Mouse (Mus musculus) cerebellum, adult 2 months (tissue): ENCODE results near the gene Gm4491. TPM values are rescaled to one million over a fixed set of nuclear protein-coding genes. Genes with fewer than 3 reads are reported as not detected.
A peak's percentile ranks its signal among the peaks of the same experiment; 100 is the strongest.
"Not testable (repeated sequence)": the region's sequence is repeated elsewhere in the genome, so short reads cannot be mapped to it uniquely, and the experiment has no call there.

Experiments used
- DNase-seq, 2 experiments: peaks; one replicate each; pipeline ENCODE4 v3.0.0; 2021
- H3K27ac ChIP-seq: fragments of 200-500 bp; 2 replicates; pipeline ENCODE4 v1.5.1; 2012; ENCODE audit warnings: low read length, control low read depth, inconsistent platforms; ENCODE audit not compliant: insufficient read depth
- H3K27me3 ChIP-seq: fragments of 200-500 bp; 2 replicates; pipeline ENCODE4 v1.6.1; 2012; ENCODE audit warnings: inconsistent platforms, mild to moderate bottlenecking, low read length, moderate library complexity; ENCODE audit not compliant: control insufficient read depth, insufficient read depth
- H3K4me1 ChIP-seq: fragments of 200-500 bp; 2 replicates; pipeline ENCODE4 v1.6.1; 2011; ENCODE audit warnings: low read length; ENCODE audit not compliant: control insufficient read depth, insufficient read depth
- H3K4me3 ChIP-seq: fragments of 200-500 bp; replicated peaks from 2 replicates; pipeline ENCODE3; 2011; ENCODE audit warnings: mild to moderate bottlenecking, low read depth, low read length, control low read depth; ENCODE audit not compliant: insufficient read depth
- CTCF ChIP-seq: fragments of 200-500 bp; IDR thresholded peaks from 2 replicates; pipeline ENCODE4 v1.5.1; 2011; ENCODE audit warnings: low read depth, mild to moderate bottlenecking, control low read depth, low read length, moderate library complexity, borderline replicate concordance; ENCODE audit not compliant: insufficient read depth
- POLR2A ChIP-seq: fragments of 200-500 bp; IDR thresholded peaks from 2 replicates; pipeline ENCODE4 v1.6.1; 2011; ENCODE audit warnings: low read length, control low read depth, borderline replicate concordance; ENCODE audit not compliant: insufficient read depth
- WGBS: fragments of 180-500 bp; shearing (Covaris S2); methylation state at CpG from one replicate; pipeline ENCODE4 v1.1.7; 2018; 5-methylcytosine and 5-hydroxymethylcytosine counted together
- polyA plus RNA-seq: library from polyadenylated mRNA; depleted of rRNA; stranded (reverse); fragments of >200 nt; gene quantifications from 2 replicates; pipeline ENCODE4 v1.2.3, GENCODE M21; 2012

Gene Gm4491
- polyA plus RNA-seq, 1 experiment: 0.51 TPM

DNA sequence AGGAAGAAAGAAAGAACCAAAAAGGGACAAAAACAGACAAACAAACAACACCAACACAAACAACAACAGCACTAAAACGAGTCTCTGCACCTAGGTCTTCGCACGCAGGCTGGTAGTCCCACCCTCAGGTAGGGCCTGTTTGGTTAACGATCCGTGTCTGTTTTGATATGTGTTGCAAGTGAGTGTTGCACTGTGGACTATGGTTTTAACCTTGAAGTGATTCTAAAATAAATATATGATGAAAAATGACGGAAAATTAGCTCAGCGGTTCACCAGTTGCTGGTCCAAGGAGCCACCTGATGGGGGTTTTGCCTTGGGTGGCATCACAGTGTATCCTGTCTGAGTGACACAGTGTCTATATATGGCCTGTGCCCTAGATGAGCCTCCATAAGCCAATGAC lies 14.1 kb downstream of the Gm4491 start:
- no peak overlapping the region for H3K27ac ChIP-seq
- H3K4me3 ChIP-seq: no peak overlapping the region
- WGBS: 92% methylated on average over 7 of the region's 7 CpGs
- no peaks in the 10 kb centered on the region for H3K4me1 ChIP-seq
- no peaks in the 10 kb centered on the region; the same call in 1 of the 2 replicates for H3K27me3 ChIP-seq
- no peak for DNase-seq
- TF ChIP-seq CTCF: no peak
- no peak for TF ChIP-seq POLR2A

DNA sequence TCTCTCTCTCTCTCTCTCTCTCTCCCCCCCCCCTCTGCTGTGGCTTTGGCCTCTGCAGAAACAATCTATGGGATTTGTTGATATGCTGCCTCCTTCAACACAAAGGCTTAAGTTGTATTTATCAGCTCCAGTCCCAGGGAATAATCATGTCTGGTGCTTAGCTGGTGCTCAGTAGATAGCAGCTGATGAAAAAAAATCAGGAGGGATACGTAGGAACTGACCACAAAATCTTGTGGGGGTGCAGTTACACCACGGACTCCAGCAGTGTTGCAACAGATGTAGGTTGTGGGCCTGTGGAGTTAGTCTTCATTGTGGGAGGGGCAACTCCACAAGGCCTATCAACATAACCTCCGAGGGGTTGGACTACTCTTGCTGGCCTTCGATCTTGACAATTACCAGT lies 19.8 kb downstream of the Gm4491 start:
- Histone ChIP-seq H3K27me3 (no peaks in the 10 kb centered on the region; the same call in 1 of the 2 replicates), H3K27ac (no peak overlapping the region), H3K4me1 (no peaks in the 10 kb centered on the region), H3K4me3 (no peak overlapping the region)
- no peak for TF ChIP-seq POLR2A
- TF ChIP-seq CTCF: no peak
- no peak for DNase-seq
- WGBS: 49% methylated on average over 4 of the region's 4 CpGs

DNA sequence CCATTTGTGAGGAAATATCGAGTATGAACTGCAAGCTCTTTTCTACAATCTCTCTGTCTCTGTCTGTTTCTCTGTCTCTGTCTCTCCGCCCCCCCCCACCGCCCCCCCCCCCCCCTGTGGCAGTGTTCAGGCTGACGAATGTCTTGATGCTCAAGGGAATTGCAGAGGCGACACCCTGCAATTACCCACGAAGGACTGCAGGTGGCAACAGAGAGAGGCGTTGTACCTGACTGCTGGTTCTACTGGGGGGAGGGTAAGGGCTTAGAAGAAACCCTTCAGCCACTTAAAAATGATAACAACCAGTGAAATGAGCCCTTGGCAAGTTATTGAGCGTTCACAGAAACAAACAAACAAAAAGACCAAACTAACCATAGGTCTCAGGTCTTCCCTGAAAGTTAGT lies 22.7 kb downstream of the Gm4491 start:
- Histone ChIP-seq H3K27me3 (no peaks in the 10 kb centered on the region), H3K4me3 (no peak overlapping the region), H3K4me1 (no peaks in the 10 kb centered on the region), H3K27ac (no peak overlapping the region)
- no peak for TF ChIP-seq POLR2A
- peak; percentile 60 for TF ChIP-seq CTCF
- DNase-seq: peak; percentile 20 to 26
- 8% methylated on average over 8 of the region's 8 CpGs for WGBS

DNA sequence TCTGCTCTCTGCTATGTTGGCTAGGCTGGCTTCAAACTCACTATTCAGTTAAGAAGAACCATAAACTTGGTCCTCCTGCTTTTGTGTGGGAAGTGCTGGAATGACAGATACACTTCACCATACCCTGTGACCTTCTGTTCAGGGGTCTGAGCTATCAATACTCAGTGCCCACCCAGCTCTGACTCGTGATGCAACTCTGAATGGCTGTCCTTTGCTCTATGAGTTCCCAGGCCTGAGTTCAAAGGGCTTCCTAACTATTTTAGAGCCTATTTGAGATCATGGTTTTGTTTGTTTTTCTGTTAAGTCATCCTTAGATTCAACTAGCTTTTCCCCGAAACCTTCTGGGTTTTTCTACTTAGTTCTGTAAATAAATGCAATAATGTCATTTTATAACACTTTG lies 25.7 kb downstream of the Gm4491 start:
- 74% methylated on average over 2 of the region's 2 CpGs for WGBS
- H3K27me3 ChIP-seq: no peaks in the 10 kb centered on the region
- no peak for TF ChIP-seq CTCF
- no peak for TF ChIP-seq POLR2A
- no peak for DNase-seq
- H3K27ac ChIP-seq: no peak overlapping the region
- H3K4me1 ChIP-seq: no peaks in the 10 kb centered on the region
- no peak overlapping the region for H3K4me3 ChIP-seq

DNA sequence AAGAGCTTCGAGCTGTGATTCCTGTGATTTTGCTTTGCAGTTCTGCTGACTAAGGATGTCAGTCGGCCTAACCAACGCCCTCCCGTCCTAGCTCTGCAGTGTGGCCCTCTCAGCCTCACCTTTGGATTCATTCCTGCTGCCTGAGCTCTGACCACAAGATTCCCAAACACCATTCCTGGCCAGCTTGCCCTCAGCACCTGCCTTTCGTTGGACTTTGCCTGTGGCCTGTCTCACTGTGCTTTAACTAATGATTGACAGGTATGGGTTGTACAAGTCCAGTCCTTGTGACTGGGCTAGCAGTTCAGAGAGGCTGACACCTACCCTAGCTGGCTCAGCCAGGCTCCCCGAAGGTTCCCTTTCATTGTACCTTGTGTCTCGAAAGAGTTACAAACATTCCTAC lies 26.6 kb downstream of the Gm4491 start:
- no peaks in the 10 kb centered on the region for H3K4me1 ChIP-seq
- H3K27ac ChIP-seq: no peak overlapping the region
- H3K4me3 ChIP-seq: no peak overlapping the region
- TF ChIP-seq CTCF (no peak), POLR2A (no peak)
- WGBS: 86% methylated on average over 7 of the region's 7 CpGs
- H3K27me3 ChIP-seq: no peaks in the 10 kb centered on the region
- DNase-seq: no peak

DNA sequence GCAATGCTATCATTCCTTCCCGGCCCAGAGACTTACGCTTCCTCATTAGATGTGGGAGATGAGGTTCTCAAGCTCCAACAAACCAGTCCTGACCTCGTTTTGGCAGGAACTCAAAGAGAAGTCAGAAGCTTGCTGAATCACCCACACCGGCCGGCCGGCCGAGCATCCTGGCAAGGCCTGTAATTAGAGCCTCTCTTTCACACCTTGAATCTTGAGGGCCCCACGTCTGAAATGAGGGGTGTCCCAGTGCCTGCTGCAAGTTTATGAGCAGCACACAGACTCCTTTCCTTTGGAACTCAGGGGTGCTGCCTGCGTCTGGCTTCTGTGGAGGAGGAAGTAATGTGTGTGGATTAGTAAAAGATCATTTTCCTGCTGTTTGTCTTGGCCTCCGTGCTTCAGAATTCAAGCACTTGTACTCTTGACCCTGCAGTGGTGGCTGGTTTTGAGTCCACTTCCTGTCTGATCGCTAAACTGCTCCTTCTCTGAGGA lies 31.5 kb downstream of the Gm4491 start:
- DNase-seq: no peak
- H3K4me3 ChIP-seq: no peak overlapping the region
- H3K4me1 ChIP-seq: no peaks in the 10 kb centered on the region
- WGBS: 56% methylated on average over 11 of the region's 11 CpGs
- no peak overlapping the region for H3K27ac ChIP-seq
- TF ChIP-seq CTCF (no peak), POLR2A (no peak)
- H3K27me3 ChIP-seq: no peaks in the 10 kb centered on the region

DNA sequence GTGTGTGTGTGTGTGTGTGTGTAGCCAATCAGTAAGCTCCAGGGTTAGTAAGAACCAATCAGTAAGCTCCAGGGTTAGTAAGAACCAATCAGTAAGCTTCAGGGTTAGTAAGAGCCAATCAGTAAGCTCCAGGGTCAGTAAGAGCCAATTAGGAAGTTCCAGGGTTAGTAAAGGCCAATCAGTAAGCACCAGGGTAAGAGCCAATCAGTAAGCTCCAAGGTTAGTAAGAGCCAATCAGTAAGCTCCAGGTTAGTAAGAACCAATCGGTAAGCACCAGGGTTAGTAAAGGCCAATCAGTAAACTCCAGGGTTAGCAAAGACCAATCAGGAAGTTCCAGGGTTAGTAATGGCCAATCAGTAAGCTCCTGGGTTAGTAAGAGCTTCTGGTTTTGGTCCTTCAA lies 32.8 kb downstream of the Gm4491 start:
- TF ChIP-seq POLR2A: no peak
- TF ChIP-seq CTCF: no peak
- no peak for DNase-seq
- Histone ChIP-seq H3K4me1 (no peaks in the 10 kb centered on the region), H3K4me3 (no peak overlapping the region), H3K27ac (no peak overlapping the region), H3K27me3 (no peaks in the 10 kb centered on the region)
- WGBS: 97% methylated on average over 1 of the region's 1 CpGs

DNA sequence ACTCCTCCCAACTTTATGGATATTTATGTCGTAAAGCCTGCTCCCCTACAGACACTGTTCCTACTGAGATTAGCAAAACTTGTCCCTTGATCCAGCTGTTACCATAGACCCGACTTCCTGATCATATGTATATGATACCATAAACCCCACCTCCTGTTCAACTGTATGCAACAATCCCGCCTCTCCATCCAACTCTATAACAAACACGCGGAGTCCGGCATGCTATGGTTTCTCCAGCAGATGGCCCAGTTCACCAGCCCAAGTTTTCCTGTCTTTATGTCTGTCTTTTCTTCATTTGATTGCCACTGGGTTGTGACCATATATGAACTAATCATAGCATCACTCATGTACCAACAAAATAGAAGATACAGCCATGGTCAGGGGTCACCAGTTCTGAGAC lies 40.1 kb downstream of the Gm4491 start:
- H3K27ac ChIP-seq: no peak overlapping the region
- no peak overlapping the region for H3K4me3 ChIP-seq
- TF ChIP-seq POLR2A: no peak
- no peak for TF ChIP-seq CTCF
- DNase-seq: no peak
- no peaks in the 10 kb centered on the region for H3K27me3 ChIP-seq
- WGBS: 81% methylated on average over 6 of the region's 6 CpGs
- no peaks in the 10 kb centered on the region for H3K4me1 ChIP-seq

DNA sequence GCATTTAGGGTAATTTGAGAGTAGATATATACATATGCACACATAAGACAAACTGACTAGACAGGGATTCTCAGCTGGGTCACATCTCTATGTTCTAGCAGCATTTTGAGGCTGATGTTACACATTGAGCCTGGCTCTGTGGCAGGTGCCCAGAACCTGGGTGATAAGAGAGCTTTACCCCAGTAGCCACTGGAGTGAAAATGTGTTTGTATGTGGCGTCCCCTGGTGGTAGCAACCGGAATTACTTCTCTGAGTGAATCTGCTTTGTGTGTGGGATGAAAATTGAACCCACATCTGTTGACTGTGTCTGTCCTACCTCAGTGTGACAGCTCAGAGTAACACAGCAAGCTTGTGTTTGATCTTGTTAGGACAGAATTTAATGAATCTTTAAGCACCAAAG lies 45.8 kb downstream of the Gm4491 start:
- H3K4me1 ChIP-seq, H3K27me3 ChIP-seq, H3K27ac ChIP-seq, H3K4me3 ChIP-seq: not testable (repeated sequence)
- peak; percentile 25; the same call in 1 of the 2 replicates for TF ChIP-seq CTCF
- WGBS: 0% methylated on average over 2 of the region's 2 CpGs
- DNase-seq: peak; percentile 9 to 33
